Mouse (Mus musculus) right cerebral cortex, postnatal 14 days (tissue): Measurements from ENCODE around the gene Krtap28-10.
A peak's percentile ranks its signal among the peaks of the same experiment; 100 is the strongest.

Experiments used
- DNase-seq: peaks from one replicate; pipeline ENCODE4 v3.0.0; 2022

Krtap28-10 gene

DNA sequence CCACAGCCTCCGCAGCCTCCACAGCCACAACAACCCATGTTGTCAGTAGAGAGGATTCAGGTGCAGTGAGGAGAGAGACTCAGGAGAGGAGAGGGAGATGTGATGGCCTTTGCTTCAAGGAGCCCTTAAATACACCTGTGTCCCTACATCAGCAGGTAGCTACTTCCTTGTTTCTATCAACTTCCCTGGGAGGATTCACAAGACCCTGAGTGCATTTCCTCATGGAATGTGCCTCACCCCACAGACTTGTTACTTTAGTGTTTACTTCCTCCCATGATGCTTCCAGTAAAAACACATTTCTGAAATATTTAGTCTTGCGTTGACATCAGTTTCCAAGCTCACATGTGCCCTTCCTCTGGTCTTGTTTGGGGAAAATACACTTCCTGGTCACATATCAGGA is at the start of gene Krtap28-10:
Gene Krtap28-10 (minus strand): TSS at position 101 of the 400 bp plus-strand sequence.
- no peak for DNase-seq

DNA sequence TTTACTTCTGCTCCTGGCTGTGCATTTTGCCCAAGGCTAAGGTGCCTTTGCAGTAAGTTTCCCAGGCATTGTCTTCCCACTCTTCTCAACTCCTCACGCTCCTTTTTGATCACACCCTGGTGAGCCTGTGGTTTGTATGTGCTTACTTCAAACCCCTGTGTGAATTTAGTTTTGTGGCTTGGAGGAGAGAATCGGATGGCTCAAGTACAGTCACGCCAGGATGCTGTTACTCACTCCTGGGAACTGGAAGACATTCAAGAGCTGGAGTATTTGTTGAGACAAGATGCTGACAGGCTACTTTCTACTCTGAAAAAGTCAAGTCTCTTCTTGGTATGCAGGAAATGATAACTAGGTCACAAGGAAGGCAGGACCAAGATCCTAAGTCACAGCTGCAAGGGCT is 49.0 kb upstream of the Krtap28-10 start:
- DNase-seq: no peak

DNA sequence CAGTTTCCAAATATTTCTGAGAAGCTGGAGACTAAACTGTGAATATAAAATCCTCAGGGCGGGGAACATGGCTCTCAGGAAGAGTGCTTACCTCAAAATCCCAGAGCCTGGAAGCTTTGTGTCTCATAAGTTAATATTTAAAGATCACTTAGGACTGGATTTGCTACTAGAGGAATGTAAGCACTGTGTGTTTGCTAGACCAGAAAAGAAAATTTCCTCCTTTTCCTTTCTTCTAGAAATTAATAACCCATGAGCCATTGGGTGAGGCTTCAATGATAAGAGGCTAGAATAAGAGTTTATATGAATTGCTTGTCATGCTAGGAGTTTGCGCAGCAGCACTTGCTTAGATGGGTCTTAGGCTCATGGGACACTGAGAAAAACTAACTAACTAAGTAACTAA is 42.5 kb upstream of the Krtap28-10 start:
- DNase-seq: no peak

DNA sequence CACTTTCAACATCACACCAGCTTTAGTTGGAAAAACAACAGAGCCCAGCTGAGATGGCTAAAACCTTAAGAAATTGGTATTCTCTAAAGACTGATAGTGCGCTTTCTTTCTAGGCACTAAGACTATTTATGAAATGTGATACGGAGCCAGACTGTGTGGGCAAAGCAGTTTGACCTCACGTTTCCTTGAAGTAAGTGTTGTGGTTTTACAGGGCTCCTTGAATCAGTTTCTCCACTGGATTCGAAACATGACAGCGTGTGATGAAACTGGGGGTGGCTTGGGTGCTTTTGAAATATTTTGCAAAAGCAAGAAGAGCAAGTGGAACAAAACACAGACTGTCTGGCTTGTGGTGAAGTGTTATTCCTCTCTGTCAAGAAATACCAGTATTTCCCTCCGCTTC is 34.7 kb upstream of the Krtap28-10 start:
- DNase-seq: no peak

DNA sequence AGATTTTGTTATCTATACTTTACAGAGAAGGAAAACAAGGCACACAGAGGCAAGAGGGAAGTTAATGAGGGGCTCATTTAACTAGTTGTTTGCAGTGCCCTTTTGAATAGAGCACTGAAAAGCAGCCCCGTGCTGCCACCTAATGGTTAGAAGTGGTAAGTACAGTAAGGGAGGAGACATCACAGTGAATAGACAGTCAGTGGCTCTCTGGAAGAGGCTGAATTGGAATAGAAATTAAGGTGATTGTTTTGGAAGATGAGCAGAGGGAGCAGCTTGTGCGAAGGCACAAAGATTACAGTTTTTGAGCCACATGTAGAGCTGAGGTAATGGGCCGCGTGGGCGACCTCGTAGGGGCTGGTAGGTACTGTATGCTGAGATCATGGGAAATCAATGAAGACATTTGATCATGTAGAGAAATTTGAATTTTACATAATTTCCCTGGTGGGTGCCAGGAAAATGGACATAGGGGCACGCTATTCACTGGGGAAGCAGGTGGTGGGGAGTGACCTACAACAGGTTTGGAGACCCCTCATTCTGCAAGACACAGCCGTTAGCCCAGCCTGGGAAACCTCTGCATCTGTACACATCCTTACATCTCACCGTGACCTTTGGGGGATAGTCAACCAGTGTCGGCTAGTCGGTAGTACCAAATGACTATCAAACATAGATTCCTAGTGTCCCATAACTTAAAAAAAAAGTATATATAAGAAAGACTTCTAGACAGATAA is 34.1 kb upstream of the Krtap28-10 start:
- DNase-seq: no peak

DNA sequence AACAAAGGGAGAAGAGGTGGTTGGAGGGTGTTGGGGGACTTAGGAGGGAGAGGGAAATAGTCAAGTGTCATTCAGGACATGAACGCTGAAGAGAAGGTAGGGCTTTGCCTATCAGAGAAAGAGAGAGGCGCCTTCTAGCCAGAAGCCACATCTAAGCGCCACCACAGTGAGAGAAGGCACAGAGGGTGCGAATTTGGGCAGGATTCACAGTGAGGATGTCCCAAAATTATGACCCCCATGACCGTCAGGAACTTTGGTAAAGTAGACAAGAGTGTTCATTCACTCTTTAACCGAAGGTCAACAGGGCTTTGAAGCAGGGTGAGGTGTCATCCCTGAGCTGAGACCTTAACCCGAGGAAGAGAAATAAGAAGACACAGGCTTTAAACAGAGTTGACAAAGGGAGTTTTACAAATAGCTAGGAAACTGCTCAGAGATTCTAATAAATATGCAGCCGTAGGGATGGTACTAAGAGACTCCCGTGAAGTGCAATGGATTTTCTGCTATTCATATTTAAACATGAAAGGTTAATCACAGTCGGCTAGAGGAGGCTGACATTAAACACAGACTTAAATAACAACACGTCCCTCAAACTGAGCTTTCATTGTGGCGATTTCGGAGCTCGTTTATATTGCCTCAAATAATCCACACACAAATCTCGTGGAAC is 33.4 kb upstream of the Krtap28-10 start:
- DNase-seq: no peak

DNA sequence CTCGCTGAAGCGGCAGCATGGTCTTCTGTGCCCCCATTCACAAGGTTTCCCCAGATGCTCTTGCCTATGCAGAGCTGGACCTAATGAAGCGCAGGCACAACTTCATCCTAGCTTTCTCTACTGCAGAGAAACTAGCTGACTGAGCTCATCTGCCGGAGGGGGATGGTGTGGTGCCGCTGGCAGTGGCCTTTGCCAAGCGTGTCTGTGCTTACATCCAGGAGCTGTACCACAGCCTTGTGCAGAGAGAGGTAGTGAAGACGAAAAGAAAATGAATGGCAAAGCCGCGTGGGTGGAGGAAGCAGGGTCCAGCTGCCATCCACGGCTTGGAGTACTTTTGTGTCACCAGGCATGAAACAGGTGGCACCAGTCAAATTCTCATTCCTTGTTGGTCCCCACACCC is 24.9 kb upstream of the Krtap28-10 start:
- peak; percentile 9 for DNase-seq

DNA sequence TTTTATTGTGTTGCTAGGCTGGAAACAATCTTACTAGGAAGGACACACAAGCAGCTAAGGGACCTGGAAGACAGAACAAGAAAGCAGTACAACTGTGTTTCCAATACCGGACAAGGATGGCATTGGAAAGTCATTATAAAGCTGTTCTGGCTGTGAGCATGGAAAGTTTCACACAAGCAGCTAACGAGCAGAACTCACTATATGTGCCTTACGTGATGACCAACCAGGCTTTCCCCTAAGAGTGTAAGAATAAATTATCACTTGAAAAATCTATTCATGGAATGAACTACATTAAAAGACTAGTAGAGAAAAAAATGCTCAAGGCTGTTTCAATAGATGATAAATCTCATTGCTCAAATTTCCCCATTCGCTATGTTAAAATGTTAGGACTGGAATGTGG is 24.3 kb upstream of the Krtap28-10 start:
- no peak for DNase-seq

DNA sequence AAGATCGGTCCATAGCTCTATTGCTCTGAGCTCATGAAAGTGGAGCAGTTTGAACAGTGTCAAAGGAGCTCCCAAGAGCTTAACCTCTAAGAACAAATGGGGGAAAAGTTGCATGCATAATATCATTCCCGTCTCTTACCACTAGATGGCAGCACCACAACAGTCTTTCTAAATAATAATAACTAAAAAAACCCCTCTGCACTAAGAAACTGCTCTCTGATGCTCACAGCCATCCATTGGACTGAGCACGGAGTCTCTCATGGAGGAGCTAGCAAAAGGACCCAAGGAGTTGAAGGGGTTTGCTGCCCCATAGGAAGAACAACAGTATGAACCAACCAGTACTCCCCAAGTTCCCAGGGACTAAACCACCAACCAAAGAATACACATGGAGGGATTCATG is 22.6 kb upstream of the Krtap28-10 start:
- no peak for DNase-seq

DNA sequence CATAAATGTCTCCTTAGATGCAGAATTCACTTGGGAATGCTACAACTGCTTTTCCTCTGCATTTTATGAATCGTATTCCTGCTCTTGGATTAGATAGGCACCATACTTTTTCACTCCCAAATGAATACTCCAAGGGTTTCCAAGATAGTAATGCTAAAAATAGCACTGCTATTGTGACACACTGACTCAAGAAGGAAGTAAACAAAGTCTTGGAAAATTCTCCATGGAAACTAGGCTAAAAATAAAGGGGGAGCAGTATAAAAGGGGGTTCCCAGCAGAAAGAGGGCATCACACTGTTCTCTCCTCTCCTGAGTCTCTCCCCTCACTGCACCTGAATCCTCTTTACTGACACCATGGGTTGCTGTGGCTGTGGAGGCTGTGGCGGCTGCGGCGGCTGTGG is 18.4 kb upstream of the Krtap28-10 start, which contains the start of gene Krtap28-13:
Gene Krtap28-13 (plus strand): TSS at position 288 of the 400 bp plus-strand sequence.
- no peak for DNase-seq

DNA sequence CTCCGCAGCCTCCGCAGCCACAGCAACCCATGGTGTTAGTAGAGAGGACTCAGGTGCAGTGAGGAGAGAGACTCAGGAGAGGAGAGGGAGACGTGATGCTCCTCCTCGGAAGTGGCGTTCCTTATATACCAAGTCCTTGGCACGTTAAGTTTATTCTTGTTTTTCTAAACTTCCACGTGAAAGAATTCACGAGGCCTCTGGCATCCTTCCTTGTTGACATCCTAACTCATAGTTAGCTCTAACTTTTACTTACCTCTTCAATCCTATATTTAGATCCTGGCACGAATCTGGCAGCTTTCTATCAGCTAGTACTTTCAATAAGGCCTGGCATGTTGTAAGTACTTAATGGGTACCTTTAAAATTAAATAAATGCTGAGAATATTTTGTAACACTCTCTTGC is 17.0 kb upstream of the Krtap28-10 start, which contains the start of gene A030005K14Rik:
Gene A030005K14Rik (minus strand): TSS at position 101 of the 400 bp plus-strand sequence.
- DNase-seq: no peak

DNA sequence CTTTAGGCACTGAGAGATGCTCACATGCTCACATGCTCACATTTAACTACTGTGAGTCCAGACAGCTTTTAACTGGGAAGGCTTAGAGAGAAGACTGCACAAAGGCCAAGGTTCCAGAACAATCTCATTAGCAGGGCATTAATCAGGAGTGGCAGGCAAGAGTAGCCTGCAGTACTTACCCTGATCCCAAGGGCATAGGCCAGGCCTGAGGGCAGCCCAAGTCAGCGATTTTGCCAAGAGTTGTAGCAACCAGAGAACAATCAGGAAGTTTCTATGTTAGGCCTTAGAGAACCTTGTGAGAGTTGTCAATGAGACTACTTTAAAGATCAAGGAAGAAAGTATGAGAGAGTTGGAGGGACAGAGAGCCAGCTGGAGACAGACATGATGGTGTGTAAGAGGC is 16.2 kb upstream of the Krtap28-10 start:
- no peak for DNase-seq

DNA sequence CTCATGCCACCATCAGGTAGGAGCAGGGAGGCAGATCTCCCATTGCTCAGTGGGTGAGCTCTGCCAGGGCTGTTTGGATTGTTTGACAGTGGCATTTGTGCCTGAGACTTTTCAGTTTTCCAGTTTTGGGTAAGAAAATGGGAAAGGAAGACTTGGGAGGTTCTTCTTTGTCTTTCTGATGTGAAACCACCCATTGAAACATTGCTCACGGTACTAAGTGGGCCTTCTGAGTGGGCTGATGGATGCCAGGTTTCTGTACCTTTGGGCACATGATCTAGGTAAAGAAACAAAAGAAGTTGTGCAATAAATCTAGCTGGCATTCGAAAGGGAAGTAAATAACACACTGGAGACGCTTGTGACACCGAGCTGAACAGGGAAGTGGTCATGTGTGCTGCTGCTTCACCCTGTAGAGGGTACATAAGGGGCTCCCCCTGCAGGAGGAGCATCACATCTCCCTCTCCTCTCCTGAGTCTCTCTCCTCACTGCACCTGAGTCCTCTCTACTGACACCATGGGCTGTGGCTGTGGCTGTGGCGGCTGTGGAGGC is 2.7 kb upstream of the Krtap28-10 start, which contains the start of gene Gm47969:
Gene Gm47969 (plus strand): TSS at position 51 of the 546 bp plus-strand sequence.
- no peak for DNase-seq

DNA sequence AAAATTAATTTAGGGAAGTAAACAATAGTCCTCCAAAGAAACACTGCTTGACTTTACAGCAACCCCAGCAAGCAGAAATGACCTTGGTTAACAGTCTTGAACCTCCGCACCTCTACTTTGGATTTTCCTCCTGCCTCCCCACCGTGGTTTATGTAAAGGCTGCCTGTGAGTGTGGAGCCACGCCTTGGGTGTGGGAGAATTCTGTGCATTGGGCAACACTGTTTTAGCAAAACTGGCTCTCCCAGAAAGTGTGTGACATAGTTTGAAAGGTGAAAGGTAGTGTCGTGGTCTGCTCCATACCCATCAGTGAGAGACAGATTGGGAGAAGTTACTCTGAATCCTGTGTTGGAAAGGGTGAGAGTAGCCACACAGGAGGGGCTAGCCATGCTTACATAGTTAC is 3.2 kb downstream of the Krtap28-10 start:
- no peak for DNase-seq

DNA sequence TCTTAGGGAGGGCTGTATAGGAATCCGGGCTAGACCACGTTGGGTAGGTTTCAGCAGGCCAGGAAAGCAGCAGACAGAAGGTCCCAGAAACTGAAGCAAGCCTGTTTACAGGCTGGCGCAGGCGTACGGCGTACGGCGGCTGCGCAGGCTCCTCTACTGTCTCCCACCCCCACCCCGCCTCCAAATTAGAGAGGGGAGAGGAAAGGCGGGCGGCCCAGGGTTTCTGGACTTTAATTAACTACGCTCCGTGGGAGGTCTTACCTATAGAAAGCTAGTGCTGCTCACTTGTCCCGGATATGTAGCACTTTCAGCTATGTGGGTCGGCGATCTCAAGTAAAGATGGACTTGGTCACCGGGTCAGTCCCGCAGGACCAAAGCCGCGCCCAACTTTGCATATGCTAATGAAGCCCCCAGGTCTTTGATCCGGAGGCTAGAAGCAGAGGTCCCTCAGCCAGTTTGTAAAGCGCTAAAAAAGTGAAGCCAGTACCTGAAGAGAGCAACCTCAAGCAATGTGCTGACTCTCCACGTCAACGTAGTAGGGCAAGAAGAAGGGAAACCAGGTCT is 4.1 kb downstream of the Krtap28-10 start, which contains the start of gene Slc19a3:
Gene Slc19a3 (minus strand): TSS at position 340 of the 564 bp plus-strand sequence.
- peak; percentile 19 for DNase-seq

DNA sequence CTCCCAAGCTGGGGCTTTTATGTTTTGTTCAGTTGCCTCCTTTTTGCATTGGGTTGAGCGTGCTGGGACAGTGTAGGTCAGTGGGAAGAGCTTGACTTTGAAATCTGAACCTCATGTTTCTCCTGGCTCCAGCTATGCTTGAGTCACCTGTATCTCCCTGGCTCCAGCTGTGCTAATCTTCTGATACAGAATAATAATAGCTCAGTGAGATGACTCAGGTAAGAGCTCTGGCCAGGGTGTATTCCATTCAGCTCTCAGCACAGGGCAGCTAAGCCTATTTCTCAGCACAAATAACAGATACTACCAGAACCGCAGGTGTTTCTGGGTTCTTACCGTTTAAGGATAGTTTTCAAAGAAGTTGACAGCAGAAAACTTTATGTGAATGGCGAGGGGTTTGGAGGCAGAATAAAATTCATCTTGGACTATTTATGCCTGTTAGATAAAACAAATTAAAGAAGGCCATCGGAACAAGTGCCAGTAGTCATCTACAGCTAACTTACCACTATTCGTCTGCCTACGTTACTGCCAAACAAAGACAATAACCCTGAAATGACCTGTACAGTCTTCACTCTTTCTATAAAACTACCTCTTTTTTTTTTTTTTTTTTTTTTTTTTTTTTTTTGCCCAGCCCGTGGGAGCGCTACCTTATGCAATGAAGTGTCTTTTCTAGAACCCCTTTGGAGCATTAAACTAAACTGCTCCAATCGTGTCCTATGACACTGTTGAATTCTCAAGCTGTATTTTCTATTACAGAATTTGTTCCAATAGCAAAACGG is 5.2 kb downstream of the Krtap28-10 start:
- DNase-seq: no peak

DNA sequence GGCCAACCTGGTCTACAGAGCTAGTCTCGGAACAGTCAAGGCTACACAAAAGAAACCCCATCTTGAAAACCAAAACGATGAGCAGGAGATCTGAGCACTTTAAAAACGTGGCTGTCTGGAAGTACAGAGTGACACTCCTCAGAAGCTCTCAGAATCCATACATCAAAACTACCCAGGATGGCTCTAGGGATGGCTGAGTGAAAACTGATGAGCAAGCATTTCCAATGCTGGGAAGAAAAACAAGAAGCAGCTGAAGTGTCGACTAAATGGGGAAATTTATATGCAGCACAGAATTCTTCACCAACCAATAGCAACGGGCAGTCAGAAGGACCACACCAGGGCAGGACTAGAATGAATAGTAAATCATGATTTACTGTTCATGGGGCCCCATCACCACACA is 7.8 kb downstream of the Krtap28-10 start:
- DNase-seq: no peak

DNA sequence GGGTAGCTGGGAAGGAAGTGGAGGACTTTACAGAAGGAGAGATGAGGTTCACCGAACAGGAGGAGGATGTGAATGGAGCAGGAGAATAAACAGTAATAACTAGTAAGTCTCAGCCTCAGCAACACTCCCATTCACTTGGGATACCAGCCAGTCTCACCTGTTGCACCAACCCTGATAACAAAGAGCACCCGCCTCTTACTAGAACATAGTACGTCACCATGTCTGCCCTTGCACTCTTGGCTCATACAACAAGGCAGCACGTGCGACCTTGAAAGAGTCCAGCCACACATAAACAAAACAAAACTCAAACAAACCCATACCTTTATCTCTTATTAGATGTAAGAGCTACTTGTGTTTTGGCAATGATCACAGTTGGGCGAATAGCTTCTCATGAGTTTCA is 9.8 kb downstream of the Krtap28-10 start:
- DNase-seq: no peak

DNA sequence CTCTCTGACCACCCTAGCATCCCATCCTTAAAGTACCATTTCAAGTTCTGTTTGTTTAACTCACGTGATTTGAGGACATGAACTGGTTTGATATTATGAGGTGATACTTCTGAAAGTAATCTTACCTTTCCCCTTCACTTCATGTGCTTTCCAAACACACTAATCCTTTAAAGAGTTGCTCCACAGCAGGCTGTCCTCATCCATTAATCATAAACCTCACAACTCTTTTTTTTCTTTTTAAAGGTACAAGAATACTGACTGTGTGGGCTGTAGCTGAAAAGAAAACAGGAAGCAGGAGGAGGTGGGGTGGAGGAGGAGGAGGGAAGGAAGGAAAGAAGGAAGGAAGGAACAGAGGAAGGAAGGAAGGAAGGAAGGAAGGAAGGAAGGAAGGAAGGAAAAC is 10.3 kb downstream of the Krtap28-10 start:
- no peak for DNase-seq

DNA sequence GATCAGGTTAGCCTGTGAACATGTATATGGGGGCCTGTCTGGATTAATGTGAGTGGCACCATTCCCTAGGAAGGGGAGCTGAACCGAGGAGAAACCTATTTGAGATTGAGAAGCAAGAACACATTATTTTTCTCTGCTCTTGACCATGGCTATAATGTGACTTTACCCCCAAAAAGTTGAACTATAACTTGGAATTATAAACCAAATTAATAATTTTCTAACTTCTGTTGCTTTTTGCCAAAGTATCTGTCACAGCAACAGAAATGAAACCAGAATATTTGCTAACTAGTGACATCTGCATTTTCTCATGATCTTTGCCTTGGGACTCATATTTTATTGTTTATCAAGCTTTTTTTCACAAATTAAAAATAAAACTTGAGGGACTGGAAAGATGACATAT is 25.7 kb downstream of the Krtap28-10 start:
- no peak for DNase-seq

DNA sequence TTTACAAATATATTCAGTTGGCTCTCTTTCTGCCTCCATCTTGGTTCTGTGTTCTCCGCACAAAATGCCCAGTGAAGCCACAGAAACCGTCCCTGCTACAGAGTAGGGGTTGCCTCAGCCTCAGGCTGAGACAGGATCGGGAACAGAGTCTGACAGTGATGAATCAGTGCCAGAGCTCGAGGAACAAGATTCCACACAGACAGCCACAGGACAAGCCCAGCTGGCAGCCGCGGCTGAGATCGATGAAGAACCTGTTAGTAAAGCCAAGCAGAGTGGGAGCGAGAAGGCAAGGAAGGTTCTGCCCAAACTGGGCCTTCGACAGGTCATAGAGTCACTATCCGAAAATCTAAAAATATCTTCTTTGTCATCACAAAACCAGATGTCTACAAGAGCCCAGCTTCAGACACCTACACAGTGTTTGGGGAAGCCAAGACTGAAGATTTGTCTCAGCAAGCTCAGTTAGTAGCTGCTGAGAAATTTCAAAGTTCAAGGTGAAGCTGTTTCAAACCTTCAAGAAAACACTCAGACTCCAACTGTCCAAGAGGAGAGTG is 26.9 kb downstream of the Krtap28-10 start:
- DNase-seq: no peak

DNA sequence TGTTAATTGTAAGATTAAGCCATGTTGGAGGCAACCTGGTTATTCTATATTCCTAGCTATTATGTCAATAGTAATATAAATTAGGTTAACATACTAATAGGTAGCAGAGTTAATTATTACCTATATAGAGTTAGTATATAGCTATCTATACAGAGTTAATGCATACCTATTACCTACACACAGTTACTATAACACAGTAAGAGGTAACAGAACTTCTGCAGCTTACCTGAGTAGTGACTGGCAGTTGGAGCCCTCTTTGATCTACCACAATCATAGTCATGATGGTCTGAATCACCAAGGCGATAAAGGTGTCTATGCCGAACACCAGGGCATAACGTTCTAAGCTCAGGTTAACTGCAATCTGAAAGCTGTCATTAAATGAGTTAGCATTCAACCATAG is 27.8 kb downstream of the Krtap28-10 start:
- no peak for DNase-seq

DNA sequence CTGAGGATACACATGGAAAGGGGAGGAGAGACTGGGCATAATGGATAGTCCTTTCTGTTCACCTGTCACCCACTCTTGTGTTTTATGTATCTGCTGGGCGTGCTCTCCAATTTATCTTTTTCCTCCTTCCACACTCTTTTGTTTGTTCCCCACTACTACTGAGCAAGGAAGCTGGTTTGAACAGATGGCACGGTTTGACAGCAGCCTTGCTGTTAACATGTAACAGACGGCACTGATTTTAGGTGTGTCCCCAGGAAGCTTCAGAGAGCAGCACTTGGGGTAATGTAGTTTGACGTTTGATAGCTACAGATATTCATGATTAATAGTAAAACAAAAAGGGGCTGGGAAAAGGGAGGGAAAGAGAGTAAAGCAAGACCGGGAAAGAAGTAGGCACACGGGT is 34.8 kb downstream of the Krtap28-10 start:
- DNase-seq: no peak
